Mouse (Mus musculus) layer of hippocampus, adult 9-11 months (tissue): ENCODE results near the gene Rasa3.
A peak's percentile ranks its signal among the peaks of the same experiment; 100 is the strongest.

ENCODE experiments used
- DNase-seq: peaks from one replicate; pipeline ENCODE4 v3.0.0; 2022

Gene Rasa3

DNA sequence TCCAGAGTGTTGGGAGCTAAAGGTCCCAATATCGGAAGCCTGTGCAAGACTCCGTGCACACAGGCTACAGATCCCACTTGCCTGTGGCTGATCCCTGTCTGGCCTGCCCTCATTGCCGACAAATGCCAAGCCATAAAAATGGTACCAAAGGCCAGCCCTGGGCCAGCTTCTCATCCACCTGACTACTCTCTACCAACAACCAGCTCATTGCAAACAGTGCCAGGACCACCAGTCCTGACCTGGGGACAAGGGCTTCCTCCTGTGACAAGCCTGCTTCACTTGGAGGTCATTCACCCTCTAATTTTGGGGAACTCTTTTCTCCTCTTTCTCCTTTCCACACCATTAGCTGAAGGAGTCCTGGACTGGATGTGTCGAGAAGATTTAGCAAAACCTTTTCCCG is 29.8 kb downstream of the Rasa3 start:
- no peak for DNase-seq

DNA sequence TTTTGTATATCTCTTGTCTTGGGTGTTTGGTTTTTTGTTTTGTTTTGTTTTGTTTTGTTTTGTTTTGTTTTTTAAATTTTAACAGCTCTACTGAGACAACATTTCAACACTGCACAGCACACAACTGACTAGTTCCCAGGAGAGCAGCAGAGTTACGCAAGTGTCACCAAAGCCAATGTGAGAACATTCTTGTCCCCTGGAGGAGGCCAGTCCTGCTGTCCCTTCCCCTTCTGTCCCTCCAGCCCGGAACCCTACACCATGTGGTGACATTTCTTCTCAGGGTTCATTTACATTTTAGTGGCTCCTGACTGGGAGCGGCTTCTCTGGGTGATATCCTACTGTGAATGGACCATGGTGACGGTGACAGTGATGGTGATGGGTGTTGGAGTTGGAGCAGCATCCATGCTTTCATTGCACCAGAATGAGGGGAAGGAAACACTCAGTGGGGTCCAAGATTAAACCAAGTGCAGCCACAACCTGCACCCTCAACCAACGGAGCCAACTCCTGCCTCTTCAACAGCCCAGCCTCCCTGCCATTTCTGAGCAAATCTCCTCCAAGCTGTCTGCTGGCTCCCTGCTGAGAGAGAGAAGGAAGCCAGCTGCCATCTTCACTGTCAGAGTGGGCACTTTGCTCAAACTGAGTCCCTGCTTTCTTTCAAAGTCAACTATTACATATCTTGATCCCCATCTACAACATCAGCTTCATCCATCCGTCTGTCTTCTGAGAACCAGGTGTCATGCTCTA is 32.3 kb downstream of the Rasa3 start:
- DNase-seq, result no peak

DNA sequence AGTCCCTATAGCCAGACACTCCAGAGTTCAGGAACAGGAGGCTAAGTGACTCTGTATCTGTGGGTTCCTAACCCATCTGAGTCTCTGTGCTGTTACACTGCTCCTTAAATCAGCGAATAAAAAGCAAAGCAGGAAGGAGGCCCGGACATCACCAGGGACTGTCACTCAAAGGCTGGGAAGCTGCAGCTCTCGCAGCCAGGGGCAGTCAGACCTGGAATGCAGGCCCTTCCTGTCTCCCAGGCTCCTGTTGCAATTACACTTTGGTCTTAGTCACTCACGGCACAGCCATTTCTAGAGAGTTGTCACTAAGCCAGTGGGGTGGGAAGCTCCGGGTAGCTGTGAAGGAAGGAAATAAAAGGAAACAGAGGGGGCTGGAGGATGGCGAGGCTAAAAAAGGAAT is 33.2 kb downstream of the Rasa3 start:
- DNase-seq, result peak; percentile 70

DNA sequence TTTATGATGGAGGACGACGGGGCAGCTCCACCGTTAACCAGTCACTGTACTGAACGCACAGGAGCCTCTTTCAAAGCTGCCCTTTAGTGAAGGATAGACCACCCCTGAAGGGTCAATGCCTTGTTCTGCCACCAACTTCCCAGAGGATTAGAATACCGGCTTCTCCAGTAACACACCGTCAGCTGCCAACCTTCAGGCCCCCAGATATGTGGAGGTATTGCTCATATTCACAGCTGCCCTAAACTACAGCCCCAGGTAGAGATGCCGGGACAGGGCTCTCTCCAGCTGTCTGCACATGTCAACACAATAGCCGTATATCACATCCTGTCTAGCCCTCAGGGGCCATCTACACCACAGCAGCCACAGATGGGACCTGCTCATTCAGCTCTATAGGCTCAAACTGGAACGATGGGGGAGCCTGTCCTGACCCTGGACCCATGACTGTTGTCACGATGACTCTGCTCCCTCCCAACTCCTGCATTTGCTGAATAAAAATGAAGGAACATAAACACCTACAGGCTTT is 34.7 kb downstream of the Rasa3 start:
- no peak for DNase-seq

DNA sequence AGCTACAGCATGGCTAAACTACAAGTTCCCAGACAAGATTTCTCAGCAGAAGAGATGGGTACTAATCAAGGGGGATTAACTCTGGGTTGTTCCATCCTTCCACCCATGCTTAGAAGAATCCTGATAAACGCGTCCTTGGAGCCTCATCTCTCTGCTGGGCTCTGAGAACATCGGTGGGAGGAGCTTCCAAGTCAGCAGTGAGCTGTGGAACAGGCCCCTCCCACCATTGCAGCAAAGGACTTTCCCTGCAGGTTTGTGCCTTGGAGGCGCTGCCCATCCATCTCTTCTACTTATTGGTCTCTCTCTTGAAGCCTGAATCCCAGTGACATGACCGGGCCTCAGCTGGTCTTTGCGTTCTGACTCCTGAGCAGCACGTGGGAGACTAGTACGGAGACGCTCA is 36.2 kb downstream of the Rasa3 start:
- no peak for DNase-seq

DNA sequence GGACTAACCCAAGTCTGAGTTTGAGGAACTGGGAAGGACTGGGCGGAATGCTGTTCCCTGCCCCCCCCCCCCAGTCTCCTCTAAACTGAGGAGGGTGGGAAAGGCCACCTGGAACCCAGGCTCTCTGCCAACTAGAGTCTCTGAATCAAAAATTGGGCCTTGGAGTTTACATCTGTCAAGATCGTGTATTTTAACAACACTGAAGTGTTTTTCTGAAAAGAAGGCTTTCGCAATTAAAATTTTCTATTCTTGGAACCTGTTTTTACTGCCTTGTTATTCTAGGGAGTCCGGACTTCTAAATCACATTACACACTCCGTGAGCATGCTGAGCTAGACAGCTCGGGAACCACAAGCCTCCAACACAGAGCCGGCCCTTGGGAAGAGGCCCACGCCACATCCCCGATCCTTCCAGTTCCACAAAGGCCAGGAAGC is 36.9 kb downstream of the Rasa3 start:
- DNase-seq, result no peak

DNA sequence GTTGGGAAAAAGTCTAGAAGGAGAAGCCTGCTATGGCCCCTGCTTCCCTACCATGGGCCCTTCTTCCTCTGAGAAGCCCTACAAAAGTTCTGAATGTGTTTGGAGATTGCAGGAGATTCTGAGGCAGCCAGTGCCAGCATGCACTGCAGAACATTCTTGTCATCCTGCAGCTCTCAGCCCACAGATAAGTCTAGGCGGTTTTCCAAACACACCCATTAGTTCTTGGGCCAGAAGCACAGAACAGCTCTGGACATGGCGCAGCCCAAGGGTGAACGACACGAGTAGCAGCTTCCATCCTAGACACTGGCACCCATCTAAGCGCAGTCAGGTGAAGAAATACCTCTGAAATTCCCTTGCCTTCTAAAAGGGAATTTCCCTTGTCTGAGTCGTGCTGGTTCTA is 44.3 kb downstream of the Rasa3 start:
- no peak for DNase-seq

DNA sequence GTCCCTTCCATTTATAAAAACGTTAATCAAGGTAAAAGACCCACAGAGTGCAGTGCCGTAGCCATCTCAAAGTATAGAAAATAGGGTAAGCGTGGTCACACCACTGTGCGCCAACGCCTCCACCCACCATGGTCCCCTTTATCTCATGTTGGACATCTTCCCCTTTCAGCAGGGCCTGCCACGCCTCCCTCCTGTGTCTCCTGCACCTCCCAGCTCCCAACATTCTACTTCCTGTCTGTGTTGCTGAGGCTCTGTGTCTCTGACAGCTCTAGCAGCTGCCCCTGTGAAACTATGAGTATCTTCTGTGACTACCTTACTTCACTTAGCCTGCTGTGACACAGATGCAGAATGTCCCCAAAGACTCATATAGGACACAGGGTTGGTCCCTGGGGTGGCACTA is 45.1 kb downstream of the Rasa3 start:
- no peak for DNase-seq

DNA sequence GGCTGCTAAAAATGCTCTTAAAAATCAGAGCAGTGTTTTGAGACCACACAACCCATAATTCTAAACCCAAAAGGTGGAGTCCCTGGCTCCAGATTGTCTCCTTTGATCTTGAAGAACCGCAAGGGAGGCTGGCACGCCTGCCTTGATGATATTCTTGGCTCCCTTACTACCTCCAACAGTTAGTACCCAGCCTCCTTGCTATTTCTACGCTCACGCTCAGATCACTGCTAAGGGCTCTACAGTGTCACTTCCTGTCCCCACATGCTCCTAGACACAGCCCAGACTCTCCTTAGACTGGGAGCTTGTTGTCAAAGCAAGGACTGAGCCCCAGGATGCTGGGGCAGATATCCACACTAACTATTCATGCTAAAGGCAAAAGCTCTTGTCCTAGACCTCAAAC is 46.6 kb downstream of the Rasa3 start:
- DNase-seq, result no peak

DNA sequence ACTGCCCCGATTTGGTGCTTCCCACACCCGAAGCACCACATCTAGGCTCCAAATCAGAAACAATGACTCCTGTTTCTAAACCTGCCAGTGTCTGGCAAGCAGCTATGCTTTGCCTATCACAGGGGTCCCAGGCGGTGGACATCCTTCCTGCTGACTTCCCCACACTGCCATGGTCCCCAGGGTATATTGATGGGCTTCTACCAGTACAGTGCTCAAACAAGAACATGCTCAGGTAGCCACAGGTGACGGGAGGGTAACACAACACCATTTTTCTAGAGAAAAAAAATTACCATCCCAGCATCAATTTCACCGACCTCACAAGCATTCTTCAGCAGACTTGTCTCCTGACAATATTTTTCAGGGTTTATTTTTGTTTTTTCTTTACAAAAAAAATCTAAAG is 47.2 kb downstream of the Rasa3 start:
- DNase-seq, result no peak

DNA sequence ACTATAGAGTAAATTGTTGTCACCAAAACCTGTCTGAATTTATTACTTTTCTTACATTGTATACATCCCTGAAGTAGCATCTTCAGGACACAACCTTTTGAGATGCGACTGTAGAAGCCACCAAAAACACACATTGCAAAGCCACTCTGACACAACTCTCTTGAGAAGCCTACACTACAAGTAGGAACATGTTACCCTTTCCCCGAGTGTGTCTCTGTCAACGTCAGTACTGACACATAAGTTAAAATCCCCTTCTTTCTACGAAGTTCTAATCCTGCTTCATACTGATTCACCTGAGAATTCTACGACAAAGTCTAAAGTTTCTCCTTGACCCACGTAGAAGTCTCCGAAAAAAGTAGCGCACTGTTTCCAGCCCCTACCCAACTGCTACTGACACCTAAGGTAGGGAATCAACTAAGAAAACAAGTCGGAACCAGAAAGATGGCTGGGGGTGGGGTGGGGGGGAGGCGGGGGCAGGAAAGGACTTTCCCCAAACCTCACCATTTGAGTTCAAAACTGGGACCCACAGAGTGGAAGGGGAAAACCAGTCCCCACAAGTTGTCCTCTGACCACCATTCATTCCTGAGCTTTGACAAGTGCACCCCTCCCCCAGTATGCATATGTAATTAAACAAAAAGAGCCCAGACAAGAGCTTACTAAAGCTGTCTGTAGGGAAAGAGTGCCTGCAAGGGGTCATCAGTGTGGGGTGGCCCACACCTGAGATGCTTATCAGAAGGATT is 47.9 kb downstream of the Rasa3 start:
- DNase-seq, result no peak

DNA sequence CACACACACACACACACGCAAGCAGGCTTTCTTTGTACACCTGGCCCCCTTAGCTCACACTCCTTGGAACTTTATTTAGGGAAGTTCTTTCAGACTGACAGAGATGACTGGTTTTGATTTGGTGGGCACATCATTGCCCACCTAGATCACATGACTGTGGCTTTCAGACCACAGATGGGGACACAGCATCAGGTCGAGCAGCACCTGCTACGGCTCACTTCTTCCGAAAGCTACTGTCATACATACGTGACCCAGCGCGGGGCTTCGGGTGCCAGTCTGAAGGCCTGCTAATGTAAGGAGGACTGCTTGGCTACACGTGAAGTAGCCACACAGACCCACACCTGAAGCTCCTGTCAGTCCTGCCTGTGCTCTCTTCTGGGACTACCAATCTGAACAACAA is 49.3 kb downstream of the Rasa3 start:
- DNase-seq, result no peak

DNA sequence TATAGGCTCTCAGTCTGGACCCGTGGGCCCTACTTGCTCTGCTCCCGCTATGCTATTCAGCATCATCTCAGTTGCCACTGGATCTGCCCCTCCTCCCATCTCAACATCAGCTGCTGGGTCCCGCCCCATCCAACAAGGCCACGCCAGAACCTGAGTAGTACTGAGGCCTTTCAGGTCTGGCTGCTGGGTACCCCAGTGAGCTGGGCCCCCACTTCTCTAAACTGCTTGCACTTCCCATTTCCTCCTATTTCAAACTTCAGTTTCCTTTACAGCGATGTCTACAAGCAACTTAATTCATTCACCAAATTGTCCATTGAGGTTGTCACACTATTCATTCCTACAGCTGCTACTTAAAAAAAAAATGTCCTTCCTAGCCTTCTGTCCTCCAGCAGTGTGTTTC is 49.8 kb downstream of the Rasa3 start:
- no peak for DNase-seq

DNA sequence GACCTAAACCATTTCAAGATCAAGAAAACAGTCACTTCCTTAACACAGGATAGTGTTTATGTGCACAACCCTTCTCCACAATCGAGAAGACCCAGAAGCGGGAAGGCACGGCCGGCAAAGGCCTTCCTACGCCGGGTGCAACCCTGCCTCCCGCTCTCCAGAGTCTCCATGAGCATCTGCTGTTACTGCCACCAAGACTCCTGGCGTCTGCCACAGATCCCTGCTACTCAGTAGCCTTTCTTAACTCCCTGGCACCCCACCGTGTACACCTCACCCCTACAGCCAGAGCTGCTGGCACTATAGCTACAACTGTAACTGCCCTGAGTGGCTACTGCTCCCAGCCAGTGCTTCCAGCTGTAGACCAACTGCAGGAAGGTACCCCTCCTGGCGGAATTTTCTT is 51.3 kb downstream of the Rasa3 start:
- DNase-seq, result no peak

DNA sequence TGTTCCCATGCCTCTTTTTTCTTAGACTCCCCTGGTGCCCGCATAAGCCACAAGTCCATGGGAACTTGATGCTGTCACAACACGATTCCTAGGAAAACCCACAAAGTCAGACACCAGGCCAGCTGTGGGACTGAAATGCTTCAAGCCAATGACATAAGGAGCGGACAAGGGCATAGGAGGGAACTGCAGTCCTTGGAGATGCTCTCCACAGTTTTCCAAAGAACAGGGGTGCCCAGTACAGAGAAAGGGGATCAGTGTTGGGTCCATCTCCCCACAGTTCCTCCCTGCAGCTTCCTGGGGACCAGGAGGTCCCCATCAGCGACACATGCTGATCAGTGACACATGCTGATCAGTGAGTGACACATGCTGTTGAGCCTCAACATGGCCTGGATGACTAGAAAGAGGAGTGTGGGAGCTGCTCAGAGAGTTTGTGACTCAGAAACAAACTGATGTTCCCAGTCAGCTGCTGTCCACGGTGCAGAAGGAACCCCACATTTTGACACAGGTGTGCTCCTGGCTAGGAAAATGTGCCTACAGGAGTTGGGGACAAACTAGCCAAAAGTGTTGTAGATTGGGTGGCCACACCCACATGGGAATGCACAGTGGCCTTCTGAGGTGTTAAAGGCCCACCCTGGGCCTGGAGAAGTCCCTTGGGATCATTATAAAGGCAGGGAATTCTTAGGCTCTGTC is 52.0 kb downstream of the Rasa3 start:
- DNase-seq, result no peak

DNA sequence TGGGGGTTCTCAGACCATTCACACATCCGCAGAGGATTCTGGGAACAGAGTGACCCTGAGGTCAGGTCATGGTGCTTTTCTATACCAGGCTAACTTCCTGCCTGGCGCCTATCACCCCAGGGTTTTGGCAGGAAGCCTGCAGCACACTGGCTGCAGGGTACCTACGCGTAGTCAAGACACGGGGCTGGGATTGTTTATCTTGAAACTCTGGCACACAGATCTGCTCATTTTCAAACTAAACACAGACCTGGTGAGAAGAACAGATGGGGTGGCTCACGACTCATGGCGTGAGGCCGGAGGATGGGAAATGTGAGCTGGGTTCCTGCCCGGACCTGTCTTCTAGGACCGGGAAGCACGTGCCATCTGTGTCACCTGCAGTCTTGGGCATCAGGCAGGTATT is 52.5 kb downstream of the Rasa3 start:
- DNase-seq, result peak; percentile 71

DNA sequence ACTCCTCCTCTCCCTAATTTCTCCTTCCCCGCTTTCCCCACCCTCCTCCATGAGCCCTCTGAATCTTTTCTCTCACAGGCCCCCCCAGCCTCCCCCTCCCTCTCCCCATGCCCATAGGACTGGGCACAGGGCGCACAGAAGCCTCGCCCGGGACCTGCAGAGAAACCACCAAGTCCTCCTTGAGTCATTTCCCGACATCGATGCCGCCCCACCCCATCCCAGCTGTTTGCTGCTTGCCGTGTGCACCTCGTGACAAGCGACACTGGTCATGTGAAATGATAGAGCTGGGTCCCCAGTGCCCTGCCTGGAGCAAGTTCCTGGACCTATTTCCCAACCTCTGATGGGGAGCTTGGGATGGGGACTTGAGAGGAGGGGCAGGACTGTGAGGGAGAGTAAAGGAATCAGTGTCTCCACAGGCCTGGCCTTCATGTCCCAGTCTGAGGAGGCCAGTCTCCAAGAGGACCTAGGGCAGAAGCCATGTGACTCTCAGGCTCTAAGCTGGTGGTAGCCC is 53.4 kb downstream of the Rasa3 start:
- DNase-seq, result peak; percentile 52

DNA sequence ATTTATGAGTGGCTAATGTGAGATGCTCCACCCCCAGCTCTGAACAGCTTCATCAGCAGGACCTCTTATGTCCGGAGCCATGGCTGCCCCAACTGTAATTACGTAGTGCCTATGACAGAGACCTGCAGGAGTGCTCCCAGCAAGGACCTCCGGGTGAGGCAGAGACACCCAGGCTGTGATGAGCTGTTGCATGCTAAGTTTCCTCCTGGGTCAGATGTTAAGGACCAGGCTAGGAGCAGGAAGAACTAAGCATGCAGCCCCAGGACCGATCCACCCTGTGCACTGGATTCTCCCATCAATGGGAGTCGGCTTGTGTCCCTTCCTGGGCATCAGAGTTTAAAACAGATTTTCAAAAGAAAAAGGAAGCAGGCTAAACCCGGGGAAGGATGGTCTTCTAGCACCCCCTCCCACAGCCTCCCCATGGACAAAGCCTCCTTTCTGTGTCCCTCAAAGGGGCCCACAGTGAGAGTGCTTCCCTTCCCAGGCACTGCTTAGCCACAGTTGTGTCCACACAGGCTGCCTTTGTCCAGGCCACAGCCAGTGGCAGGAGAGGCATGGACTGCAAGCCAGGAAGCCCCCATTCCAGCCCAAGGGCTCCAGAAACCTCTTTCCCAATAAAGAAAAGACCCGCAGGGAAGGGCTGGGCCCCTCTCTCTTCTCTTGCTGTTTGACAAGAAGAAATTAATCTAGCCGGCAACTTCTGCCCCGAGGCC is 54.2 kb downstream of the Rasa3 start:
- DNase-seq, result peak; percentile 88

DNA sequence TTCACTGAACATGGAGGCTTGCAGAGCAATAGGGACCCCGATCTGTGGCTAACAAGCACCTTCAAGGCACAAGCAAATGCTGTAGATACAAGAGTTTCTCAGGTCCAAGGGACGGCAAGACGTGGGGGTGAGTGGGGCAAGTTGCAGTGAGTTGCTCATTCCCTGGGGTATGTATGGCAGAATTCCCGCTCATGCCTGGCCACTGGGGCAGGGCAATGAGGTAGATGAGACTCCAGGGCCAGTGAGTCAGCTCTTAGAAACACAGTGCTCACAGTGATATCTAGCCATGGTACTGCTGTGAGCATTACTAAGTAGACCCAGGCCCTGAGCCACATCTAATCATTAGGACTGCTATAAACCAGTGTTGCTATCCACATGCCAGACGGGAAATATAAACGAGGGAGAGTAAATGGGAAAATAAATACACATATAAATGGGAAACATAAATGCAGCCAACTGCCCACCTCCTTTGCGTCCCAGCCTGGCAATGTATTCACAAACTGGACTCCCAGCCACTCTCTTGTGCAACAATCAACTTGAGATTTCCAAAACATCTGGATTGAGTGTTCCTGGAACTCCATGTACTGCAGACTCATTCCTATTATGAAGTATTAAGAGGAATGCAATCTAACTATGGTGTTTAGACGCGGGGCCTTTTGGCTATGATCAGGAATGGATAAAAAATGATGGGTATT is 57.0 kb downstream of the Rasa3 start:
- DNase-seq, result no peak

DNA sequence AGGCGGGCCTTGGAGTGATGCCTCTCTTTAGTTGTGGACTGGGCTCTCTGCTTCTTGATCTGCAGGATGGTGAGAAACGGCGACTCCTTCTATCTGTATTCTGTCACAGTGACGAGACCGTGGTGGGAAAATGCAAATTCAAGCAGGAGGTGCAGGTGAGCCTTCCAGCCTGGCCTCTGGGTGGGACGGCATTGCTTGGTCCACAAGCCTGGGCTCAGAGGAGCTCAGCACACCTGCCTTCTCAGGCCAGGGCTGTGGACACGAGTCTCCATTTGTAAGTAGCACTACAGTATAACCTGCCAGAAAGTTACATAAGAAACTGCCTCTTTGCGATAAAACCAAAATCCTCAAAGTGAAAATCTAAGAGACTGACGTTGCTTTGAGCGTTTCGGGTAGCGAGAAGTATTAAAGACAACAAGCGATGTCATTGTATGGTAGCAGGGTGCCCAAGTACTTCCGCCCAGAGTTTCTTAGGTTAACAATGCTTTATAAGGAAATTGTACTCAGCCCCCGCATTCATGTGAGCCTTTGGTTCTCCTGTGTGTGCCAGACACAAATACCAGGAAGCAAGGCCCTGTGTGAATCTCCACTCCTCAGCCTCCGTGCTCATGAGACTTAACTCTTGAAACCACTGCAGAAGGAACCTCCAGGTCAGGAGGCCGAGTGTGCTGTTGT is 60.4 kb downstream of the Rasa3 start:
- DNase-seq, result no peak

DNA sequence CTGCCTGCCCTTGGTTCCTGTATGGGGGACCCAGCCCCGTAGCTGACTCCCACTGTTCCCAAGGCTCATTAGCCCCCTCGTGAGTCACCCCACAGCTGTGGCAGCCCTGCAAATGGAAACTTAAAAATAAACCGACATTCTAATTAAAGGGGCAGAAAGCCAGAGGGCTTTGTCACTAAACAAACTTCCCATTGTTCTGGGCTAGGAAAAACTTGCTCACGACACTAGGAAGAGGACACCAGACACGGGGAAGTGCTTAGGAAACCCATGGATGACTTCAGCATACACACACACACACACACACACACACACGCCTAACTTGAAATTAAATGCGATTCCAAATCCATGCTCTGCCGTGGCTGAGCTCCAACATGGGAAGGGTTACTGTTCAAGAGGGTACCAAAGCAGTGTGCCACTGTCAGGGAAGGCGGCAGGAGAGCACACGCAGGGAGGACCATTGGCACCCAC is 62.4 kb downstream of the Rasa3 start:
- DNase-seq, result no peak

DNA sequence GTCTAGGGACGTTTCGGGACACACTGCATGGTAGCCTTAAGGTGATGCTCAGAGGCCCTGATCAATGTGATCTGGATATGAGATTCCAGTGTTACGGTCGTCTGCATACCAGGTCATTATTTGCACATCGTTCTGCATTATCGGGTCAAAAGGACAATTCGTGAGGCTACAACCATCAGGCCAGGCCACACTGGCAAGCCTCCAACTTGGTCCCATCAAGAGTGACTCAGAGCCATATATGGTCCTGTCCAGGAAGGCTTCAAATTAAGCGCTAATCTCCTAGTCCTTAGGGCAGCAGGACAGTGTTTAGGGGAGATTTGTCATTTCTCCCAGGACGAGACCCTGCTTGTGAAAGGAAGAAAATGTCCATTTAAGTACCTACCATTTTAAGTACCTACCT is 63.3 kb downstream of the Rasa3 start:
- DNase-seq, result no peak
